Mouse (Mus musculus) stomach, embryonic 16.5 days (tissue): ENCODE data around the gene Nup35. TPM values are rescaled to one million over a fixed set of nuclear protein-coding genes. Genes with fewer than 3 reads are reported as not detected.
A peak's percentile ranks its signal among the peaks of the same experiment; 100 is the strongest.

ENCODE experiments used
- ATAC-seq: fragments of 200-750 bp; cut with Nextera tagmentation; 2 replicates; pipeline ENCODE4 v1.8.0; 2017; ENCODE audit warnings: moderate number of reproducible peaks, moderate TSS enrichment; ENCODE audit not compliant: insufficient read depth, low FRiP score
- H3K27ac ChIP-seq: fragments of 300-500 bp; sonication (generic); 2 replicates; pipeline ENCODE4 v1.5.1; 2014; ENCODE audit warnings: low read length
- H3K27me3 ChIP-seq: fragments of 300-500 bp; sonication (generic); 2 replicates; pipeline ENCODE4 v1.6.1; 2014; ENCODE audit warnings: low read length, control low read depth, mixed read lengths; ENCODE audit not compliant: control insufficient read depth, insufficient read depth
- H3K36me3 ChIP-seq: fragments of 300-500 bp; sonication (generic); 2 replicates; pipeline ENCODE4 v1.6.1; 2014; ENCODE audit warnings: low read length; ENCODE audit not compliant: control insufficient read depth, insufficient read depth
- H3K4me1 ChIP-seq: fragments of 300-500 bp; sonication (generic); 2 replicates; pipeline ENCODE4 v1.6.1; 2014; ENCODE audit warnings: low read length, control low read depth, mixed read lengths; ENCODE audit not compliant: control insufficient read depth, insufficient read depth
- H3K4me2 ChIP-seq: fragments of 300-500 bp; sonication (generic); 2 replicates; pipeline ENCODE4 v1.6.1; 2014; ENCODE audit warnings: low read depth, low read length, mixed read lengths
- H3K4me3 ChIP-seq: fragments of 300-500 bp; sonication (generic); replicated peaks from 2 replicates; pipeline ENCODE4 v1.5.1; 2014; ENCODE audit warnings: mild to moderate bottlenecking, low read length
- H3K9ac ChIP-seq: fragments of 300-500 bp; sonication (generic); 2 replicates; pipeline ENCODE4 v1.6.1; 2014; ENCODE audit warnings: low read length
- H3K9me3 ChIP-seq: fragments of 300-500 bp; sonication (generic); replicated peaks from 2 replicates; pipeline ENCODE4 v1.6.1; 2016; ENCODE audit warnings: low read length, control low read depth; ENCODE audit not compliant: control insufficient read depth
- WGBS: fragments of 180-500 bp; shearing (Covaris S2); extraction: QIAGEN DNeasy Blood & Tissue Kit; methylation state at CpG from one replicate; pipeline ENCODE4 v1.1.7; 2014; 5-methylcytosine and 5-hydroxymethylcytosine counted together
- polyA plus RNA-seq: library from polyadenylated mRNA; unstranded; fragments of >200 nt; fragmentation: Nextera tagmentation; extraction: Ambion mirVana; gene quantifications from 2 replicates; pipeline ENCODE4 v1.2.1, GENCODE M21; 2015

Gene Nup35
- polyA plus RNA-seq, result 35.6 and 37.6 TPM in 2 replicates

DNA sequence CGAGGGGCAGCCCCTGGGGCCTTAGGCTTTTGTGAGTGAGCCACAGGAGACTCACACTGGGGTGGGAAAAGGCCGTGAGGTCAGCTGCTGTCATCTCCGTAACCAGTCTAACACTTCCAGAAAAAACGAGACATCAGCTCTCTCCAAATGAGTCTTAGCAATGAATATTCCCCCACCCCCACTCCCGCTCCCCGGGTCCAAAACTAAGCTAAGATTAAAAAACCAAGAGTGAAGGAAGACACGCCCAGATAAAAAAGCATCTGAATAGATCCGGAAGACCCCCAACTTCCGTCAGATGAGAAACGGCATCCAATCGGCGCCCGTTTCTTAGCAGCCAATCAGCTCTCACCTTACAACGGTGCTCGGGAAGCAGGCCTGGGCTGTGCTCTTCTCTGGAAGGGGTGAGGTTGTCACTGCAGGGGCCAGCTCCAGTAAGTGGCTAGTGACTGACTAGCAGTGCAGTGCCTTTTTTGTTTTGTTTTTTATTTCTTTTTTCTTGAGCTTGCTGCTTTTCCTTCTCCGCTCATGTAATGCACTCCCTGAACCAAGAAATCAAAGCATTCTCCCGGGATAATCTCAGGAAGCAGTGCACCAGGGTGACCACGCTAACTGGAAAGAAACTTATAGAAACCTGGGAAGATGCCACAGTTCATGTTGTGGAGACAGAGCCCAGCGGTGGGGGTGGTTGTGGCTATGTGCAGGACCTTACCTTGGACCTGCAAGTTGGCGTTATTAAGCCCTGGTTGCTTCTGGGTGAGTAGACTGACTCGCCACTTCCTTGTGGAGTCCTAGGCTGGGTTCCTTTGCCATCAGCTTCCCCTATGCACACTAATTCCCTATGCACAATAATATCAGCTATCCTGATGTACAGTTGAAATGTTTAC, at the start of gene Nup35, which contains the start of gene Dusp19:
Gene Nup35 (plus strand): TSS at position 383 of the 884 bp plus-strand sequence.
Gene Dusp19 (plus strand): TSS at position 192 of the 884 bp plus-strand sequence.
- under 1% methylated on average over 21 of the region's 21 CpGs for WGBS
- Histone ChIP-seq H3K36me3 (no peaks in the 10 kb centered on the region), H3K27ac (peak within 1 kb of the TSS; percentile 71), H3K27me3 (no peaks in the 10 kb centered on the region), H3K4me1 (0 out of 2 replicates have a peak, but pooled peaks cover 3% of the 10 kb centered on the region), H3K9me3 (no peaks in the 10 kb centered on the region), H3K4me2 (peak within 1 kb of the TSS; percentile 76), H3K4me3 (peak within 1 kb of the TSS; percentile 61), H3K9ac (peak within 1 kb of the TSS; percentile 77)
- ATAC-seq, result peak; percentile 99

GRCm38 (mm10) chr2:80567411-80567810, 49.6 kb upstream of the Nup35 start:
- ATAC-seq, result no peak
- Histone ChIP-seq H3K4me2 (no peak overlapping the region), H3K4me3 (no peak overlapping the region), H3K9me3 (no peaks in the 10 kb centered on the region), H3K4me1 (0 out of 2 replicates have a peak, but pooled peaks cover under 1% of the 10 kb centered on the region), H3K36me3 (no peaks in the 10 kb centered on the region), H3K9ac (no peak overlapping the region), H3K27me3 (no peaks in the 10 kb centered on the region), H3K27ac (no peak overlapping the region)
- WGBS, result 86% methylated on average over 4 of the region's 4 CpGs

- no peak overlapping the region for H3K4me3 ChIP-seq
- H3K4me2 ChIP-seq, result no peak overlapping the region
- no peak overlapping the region for H3K9ac ChIP-seq
- ATAC-seq, result no peak
- no peaks in the 10 kb centered on the region for H3K36me3 ChIP-seq
- H3K9me3 ChIP-seq, result no peaks in the 10 kb centered on the region
- WGBS, result 66% methylated on average over 4 of the region's 4 CpGs
- H3K4me1 ChIP-seq, result no peaks in the 10 kb centered on the region
- H3K27me3 ChIP-seq, result no peaks in the 10 kb centered on the region
- no peak overlapping the region for H3K27ac ChIP-seq
Measured at GRCm38 (mm10) chr2:80570656-80571055, 46.4 kb upstream of the Nup35 start.

GRCm38 (mm10) chr2:80577286-80577685, 39.8 kb upstream of the Nup35 start:
- Histone ChIP-seq H3K27me3 (no peaks in the 10 kb centered on the region), H3K27ac (no peak overlapping the region), H3K4me1 (peaks cover 13% of the 10 kb centered on the region), H3K9ac (no peak overlapping the region), H3K4me3 (no peak overlapping the region), H3K36me3 (no peaks in the 10 kb centered on the region), H3K4me2 (no peak overlapping the region), H3K9me3 (no peaks in the 10 kb centered on the region)
- 96% methylated on average over 1 of the region's 1 CpGs for WGBS
- no peak for ATAC-seq

DNA sequence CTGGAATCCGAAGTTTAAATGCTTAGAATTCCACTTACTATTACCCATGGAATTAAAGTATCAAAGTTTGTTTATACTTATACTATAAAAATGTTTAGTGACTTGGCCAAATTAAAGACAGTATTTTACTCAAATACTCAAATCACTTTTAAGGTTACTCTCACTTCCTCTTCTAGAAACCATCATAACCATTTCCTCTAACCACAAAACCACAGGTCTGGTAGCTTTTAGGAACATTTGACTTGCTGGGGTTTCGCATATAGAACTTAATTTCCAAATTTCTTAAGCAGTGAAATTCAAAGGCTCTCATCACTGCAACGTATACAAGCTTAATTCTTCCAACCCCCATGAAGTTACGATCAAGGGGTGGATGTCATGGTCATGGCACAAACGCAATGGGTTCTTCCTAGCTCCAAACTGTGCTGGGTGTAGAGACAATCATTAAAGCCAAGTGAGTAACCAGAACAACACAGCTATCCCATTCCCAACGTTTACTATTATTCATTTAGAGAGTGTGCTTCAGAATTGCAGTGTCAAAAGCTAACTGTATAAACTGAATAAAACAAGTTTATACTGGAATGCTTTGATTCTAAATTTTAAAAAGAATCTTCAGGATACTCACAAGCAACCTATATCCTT, 37.7 kb upstream of the Nup35 start:
- Histone ChIP-seq H3K4me1 (peaks cover 13% of the 10 kb centered on the region), H3K4me3 (peak overlapping the region; percentile 31), H3K36me3 (no peaks in the 10 kb centered on the region), H3K9ac (no peak overlapping the region), H3K9me3 (no peaks in the 10 kb centered on the region), H3K27ac (peak overlapping the region; percentile 3; the same call in 1 of the 2 replicates), H3K4me2 (peak overlapping the region; percentile 72), H3K27me3 (no peaks in the 10 kb centered on the region)
- 37% methylated on average over 6 of the region's 6 CpGs for WGBS
- no peak for ATAC-seq

GRCm38 (mm10) chr2:80580311-80580961, 36.6 kb upstream of the Nup35 start:
- peak overlapping the region; percentile 94 for H3K9ac ChIP-seq
- WGBS, result under 1% methylated on average over 62 of the region's 65 CpGs
- H3K9me3 ChIP-seq, result no peaks in the 10 kb centered on the region
- H3K4me3 ChIP-seq, result peak overlapping the region; percentile 68
- peak overlapping the region; percentile 72 for H3K4me2 ChIP-seq
- H3K4me1 ChIP-seq, result peaks cover 13% of the 10 kb centered on the region
- H3K27ac ChIP-seq, result peak overlapping the region; percentile 99
- no peaks in the 10 kb centered on the region for H3K27me3 ChIP-seq
- no peaks in the 10 kb centered on the region for H3K36me3 ChIP-seq
- peak; percentile 72 for ATAC-seq

DNA sequence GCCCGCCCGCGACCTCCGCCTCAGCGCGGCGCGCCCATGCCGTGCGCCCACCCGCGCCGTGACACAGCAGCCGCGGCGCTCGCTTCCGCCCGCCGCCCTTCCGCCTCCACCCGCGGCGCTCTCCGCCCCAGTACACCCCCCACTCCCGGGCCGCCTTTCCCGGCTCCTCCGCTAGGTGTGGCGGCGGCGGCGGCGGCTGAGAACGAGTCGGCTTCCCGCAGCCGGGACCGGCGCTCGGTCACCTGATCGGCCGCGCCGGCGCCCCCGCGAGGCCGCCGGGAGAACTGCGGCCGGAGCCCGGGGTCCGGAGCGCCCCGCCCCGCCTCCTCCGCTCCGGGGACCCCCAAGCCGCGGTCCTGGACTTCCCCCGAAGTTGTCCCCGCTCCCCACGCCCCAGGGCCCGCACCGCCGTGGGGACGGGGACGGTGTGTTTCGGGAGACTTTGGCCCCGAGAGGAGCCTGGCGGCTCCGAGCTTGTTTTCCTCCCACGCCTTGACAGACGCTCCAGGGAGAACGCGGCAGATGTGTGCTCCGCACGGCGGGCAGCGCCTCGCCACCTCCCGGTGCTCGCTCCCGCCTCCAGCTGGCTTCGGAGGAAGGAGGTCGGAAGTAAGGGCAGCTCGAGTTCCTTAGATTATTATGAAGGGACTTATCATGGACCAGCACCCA, 35.9 kb upstream of the Nup35 start, which contains the start of gene Nckap1:
Gene Nckap1 (minus strand): TSS at position 338 of the 669 bp plus-strand sequence.
- Histone ChIP-seq H3K4me2 (peak within 1 kb of the TSS; percentile 72), H3K4me3 (peak within 1 kb of the TSS; percentile 68), H3K9ac (peak within 1 kb of the TSS; percentile 94), H3K27ac (peak within 1 kb of the TSS; percentile 99), H3K36me3 (no peaks in the 10 kb centered on the region), H3K9me3 (no peaks in the 10 kb centered on the region), H3K27me3 (no peaks in the 10 kb centered on the region), H3K4me1 (peaks cover 13% of the 10 kb centered on the region)
- ATAC-seq, result peak; percentile 95
- WGBS, result under 1% methylated on average over 85 of the region's 88 CpGs

DNA sequence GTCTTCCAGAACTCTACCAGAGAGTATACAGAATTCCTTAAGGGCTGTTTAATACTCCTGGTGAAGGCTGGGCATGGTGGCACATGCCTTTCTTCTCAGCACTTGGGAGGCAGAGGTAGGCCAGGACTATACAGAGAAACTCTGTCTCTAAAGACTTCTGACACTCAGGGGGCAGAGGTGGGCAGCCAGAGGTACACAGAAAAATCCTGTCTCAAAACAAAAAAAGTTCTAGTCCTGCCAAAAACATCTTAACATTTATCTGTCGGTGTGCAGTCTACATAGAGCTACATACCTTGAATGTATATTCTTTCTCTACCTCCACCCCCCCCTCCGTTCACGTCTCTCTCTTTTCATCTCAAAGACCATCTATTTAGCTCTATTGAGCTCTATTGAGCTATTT, 34.7 kb upstream of the Nup35 start:
- no peak overlapping the region for H3K27ac ChIP-seq
- H3K27me3 ChIP-seq, result no peaks in the 10 kb centered on the region
- 88% methylated on average over 3 of the region's 3 CpGs for WGBS
- no peaks in the 10 kb centered on the region for H3K36me3 ChIP-seq
- no peak overlapping the region for H3K4me2 ChIP-seq
- ATAC-seq, result no peak
- peaks cover 13% of the 10 kb centered on the region for H3K4me1 ChIP-seq
- H3K9ac ChIP-seq, result no peak overlapping the region
- H3K4me3 ChIP-seq, result no peak overlapping the region
- H3K9me3 ChIP-seq, result no peaks in the 10 kb centered on the region
